Mouse (Mus musculus) brain, embryonic 18.5 days (tissue): ENCODE data around the gene Dhx36.

Experiments used
- DNase-seq: peaks from one replicate; pipeline ENCODE4 v3.0.0-alpha.2; 2012; ENCODE audit warnings: low read depth, low spot score

Gene Dhx36

DNA sequence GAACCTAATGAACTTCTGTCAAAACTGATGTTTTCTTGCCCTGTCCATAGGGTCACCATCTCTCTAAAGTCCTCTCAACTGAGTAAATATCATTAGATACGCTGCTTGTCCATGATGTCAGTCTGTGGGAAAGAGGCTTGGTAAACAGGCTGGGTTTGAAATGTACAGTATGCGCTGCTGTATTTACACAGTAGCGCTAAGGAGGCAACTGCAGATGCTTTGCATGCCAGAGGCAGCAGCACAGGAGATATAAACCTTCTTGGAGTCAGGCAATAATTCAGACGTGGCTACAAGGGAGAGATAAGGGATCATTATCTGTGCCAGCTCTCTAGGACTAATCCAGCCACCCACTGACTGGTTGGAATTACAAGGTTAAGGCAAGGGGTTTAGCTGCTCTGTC lies 73.1 kb downstream of the Dhx36 start:
- DNase-seq = no peak

GRCm38 (mm10) chr3:62418387-62419138 lies 88.2 kb downstream of the Dhx36 start:
- no peak for DNase-seq
